Mouse (Mus musculus): ENCODE measurements around the gene Grn.

Gene Grn

DNA sequence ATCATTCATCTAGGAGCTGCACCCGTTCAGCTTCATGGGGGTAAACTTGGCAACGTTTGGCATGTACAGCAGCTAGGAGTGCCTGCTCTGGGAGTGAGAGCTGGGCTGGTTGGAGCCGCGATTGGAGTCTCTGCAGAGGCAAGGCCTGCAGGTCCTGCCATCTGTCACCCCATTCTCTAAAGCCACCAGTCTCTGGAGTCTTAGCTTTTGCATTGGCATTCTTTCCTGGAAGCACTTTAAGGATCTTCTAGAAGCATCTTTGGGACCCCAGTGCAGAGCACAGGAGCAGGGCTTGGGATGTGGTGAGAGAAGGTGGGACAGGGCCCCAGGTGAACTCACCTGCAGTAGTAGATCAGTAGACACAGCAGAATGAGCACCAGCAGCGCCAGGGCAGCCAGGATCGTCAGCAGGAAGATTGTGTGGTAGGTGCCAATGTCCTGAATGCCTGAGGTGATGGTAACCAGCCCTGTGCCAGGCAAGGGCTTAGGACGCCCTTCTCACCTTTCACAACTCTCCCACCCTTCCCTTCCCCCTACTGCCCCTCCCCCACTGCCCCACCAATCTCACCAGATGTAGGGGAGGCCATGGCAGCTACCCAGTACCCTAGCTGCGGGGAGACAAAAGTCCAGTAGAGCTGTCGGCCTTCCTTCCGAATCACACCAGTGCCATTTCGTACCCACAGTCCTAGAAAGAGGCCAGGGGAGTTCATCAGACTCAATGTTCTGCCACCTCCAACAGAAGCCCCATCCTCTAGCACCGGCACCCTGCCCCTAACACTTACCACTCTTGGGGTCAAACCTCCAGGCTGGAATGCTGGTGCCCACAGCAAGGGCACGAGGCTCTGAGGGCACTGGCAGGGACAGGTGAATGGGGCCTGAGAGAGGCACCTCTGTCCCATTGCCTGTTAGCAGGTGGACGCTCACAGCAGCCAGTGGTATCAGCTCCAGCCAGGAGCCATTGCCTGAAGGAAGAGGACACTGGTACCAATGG, 9.3 kb downstream of the Grn start:
- in situ Hi-C loops (cut with MboI, MseI): loop anchor here in 1 of 2 experiments (10.0 kb wide), 1 partner anchor 145 kb away; the partner anchor contains the start of gene Atxn7l3

DNA sequence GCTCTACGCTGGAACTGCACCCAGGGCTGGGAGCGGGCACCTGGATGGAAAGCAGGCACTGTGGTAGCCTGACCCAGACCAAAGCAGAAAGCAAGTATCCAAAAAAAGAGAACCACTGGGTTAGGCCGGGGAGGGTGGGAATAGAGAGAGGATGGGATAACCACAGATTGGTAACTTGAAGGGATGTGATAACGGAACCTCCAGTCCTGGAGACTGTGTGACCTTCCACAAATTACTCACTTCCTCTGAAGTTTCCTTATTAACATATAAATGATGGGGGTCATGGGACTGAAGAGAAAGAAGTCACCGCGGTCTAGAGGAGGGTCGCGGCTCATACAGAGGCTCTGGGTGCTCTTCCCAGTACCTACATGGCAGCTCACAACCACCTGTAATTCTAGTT, 10.1 kb downstream of the Grn start:
- in situ Hi-C loops (cut with MboI, MseI): no loop called here

DNA sequence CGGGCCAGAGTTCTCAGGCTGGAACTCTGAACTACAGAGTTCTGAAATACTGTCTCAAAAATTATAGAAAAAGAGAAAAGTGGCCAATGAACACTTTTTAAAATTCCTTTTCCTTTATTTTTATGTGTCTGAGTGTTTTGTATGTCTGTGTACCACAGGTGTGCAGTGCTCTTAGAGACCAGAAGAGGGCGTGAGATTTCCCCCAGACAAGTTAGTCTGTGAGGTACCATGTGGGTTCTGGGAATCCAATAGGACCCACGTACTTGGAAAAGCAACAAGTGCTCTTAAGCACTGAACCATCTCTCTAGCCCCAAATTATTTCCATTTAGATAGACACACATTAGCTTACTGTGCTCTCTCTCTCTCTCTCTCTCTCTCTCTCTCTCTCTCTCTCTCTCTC, 11.3 kb downstream of the Grn start:
- in situ Hi-C loops (cut with MboI, MseI): no loop called here

DNA sequence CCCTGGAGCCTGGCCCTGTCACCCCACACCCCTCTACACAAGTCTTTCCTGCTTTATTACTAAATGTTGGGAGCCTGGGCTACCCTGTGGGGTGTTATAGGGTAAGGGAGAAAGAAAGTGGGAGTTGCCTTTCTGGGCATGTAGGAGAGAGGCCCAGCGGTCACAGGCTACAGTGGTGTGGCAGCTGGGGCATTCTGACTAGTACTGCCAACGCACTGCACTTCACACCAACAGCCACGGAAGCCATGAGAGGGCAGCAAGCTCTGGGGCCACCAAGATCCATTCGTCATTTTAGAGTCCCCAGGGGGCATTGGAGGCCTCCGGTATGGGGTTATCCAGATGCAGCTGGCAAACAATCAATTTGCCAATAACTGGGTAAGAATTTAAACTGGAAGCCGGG, 12.0 kb downstream of the Grn start:
- in situ Hi-C loops (cut with MboI, MseI): no loop called here

DNA sequence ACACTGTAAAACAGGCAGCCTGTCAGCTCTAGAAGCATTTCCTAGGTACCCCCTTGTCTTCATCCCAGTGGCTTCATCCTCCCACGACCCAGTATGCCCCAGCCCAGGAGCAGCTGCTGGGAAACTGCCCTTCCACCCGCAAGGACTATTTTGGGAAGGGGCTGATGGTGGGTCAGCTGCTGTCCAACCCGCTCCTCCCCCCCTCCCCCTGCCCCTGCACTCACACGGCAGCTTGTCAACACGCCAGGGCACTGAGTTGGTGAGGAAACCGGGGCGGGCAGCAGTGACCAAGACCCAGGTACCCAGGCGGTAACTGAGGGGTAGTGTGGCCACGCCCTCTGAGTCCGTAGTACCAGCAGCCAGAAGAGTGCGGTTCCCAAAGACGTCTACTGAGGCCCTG, 13.6 kb downstream of the Grn start:
- in situ Hi-C loops (cut with MboI, MseI): no loop called here

DNA sequence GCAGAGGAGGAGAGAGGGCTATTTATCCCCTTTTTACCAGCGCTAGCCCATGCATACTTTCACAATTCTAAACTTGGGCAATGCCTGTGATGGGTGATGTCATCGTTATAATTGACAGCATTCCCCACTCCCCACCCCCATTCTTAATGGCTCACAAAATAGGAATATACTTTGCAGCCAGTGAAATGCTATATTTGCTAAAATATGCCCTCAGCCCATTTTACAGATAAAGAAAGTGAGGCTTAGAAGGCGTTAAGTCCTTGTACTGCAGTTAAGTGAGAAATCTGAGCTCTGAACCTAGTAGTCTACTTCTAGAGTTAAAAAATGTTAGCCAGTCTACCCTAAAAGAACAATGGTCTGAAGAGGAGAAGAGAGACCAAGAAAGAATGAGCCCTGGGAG, 14.2 kb downstream of the Grn start:
- in situ Hi-C loops (cut with MboI, MseI): no loop called here

DNA sequence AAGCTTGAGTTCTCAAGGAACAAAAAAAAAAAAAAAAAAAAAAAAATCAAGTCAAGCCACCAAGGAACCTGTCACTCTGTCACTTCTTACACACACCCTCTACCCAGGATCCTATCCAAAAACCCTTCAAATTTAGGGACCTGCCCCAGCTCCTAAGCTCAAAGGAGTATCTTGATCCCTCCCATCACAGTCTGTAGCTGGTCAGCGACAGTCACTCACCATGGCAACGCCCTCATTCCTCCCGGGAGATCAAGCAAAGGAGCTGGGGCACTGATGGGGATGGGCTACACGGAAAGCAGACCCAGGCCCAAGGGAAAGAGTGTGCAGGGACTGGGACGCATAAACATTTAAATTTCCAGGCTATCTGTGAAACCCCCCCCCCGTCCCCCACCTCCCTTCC, 14.7 kb downstream of the Grn start:
- in situ Hi-C loops (cut with MboI, MseI): no loop called here

DNA sequence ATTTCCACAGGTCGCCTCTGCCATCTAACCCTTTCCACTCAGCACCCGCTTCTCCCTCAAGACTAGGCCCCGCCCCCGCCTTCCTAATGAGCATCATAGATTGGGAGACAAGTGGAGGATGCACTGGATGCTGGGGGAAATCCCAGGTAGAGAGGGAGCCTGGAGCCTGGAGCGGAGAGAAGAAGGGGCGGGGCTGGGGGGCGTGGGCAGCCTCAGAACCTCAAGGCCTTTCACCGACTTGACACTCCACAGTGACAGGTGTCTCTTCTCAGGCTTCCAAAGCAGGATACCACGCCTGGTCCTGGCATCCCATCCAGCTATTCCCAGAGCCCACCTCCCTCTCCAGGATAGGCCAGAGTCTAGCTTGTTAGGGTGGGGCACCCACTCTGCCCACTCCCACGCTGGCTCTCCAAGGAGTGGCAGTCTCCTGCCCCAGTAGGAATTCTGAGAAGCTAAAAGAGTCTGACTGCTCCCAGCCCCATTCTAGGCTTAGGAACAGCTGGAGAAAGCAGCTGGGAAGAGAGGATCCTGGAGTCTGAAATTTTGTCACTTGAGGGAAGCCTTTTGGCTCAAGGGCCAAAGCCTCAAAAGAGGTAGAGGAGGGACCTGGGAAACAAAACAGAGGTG, 15.3 kb downstream of the Grn start:
- in situ Hi-C loops (cut with MboI, MseI): no loop called here

DNA sequence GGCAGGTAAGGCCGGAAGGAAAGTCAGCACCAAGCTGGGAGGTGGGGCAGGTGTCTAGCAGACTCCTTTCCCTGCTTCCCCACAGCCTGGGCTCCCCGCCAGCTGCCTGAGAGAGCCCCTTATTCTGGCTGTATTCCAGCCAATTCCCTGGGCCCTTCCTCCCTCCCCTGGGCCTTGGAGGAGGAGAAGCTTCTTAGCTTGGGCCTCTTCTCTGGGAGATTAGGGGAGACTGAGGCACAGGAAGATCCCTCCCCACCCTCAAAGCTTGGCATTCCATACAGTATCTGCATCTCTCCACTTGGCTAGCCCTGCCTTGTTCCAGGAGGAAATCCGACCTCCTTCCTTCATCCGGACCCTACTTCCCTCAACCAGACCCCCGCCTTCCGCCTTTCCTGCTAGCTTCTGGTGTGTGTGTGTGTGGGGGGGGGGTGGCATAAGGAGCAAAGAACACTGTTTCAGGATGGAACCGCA, 15.8 kb downstream of the Grn start:
- in situ Hi-C loops (cut with MboI, MseI): no loop called here

DNA sequence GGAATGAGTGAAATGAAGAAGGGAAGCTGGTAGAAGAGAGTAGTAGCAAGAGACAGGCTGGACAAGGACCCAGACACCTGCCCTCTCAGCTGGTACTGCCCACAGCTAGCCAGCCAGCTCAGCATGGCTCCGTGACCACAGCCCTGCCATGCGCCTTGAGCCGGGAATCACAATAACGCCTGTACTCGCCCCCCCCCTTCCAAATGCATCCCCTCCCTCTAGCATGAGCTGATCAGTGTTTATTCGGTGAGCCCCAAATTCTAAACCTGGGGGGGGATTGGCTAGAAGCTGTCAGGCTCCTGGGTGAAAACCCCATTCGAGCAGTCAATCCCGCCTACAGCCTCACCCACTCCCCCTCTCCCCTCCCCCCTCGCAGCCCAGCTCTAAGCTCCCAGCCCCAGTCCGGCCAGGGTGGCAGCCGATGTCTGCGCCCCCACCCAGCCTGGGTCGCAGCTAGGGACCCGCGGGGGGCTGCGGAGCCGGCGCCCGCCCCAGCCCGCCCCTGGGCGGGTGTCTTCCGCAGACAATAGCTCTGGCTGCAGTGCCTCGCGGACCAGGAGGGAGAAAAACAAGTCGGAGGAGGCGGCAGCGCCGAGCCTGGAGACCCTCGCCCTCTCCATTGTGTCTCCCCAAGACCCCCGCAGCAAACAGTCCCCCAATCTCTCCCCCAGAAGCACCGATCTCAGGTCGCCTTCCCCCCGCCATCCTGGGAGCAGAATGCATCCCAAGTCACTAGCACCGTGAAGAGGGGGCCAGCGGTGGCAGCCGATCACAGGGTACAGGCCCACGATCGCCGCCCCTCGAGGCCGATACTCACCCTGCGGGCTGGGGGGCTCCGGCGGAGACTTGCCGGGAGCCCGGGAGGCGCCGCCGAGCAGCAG, 16.7 kb downstream of the Grn start:
- in situ Hi-C loops (cut with MboI, MseI): no loop called here

DNA sequence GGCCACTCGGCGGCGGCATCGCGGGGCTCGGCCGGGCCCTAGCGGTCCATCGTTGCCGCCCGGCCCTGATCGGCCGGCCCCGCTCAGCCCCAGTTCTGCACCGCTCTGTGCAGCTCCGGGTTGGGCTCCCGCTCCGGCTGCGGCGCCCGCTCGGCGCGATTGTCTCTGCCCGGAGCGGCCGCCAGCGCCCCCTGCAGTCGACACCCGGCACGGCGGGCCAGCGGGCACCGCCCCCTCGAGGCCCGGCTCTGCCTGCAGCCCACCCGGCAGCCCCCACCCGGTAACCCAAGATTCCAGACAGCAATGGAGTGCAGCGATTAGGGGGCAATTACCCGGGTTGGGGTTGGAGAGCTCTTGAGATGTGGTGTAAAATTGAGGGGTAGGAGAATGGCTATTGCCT, 17.4 kb downstream of the Grn start, which contains the start of gene Fam171a2:
Fam171a2 (minus strand) TSS at position 186 of the 400 bp plus-strand sequence.
- in situ Hi-C loops (cut with MboI, MseI): no loop called here

DNA sequence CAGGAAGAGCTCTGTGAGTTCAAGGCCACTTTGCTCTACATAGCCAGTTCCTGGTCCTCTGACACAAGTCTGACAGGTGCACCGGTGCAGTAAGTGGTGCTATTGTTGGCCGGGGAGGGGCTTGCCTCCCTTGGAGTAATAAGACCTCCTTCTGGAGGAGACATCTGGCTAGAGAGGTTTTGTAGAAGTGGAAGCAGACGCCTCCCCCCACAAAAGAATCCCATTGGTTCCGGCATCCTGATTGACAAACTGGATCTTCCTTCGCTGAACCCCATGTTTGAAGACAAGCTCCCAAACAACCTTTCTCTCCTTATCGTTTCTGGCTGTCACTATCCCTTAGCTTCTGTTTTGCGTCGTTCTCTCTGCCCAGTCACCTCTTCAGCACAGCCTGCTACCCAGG, 18.2 kb downstream of the Grn start:
- in situ Hi-C loops (cut with MboI, MseI): no loop called here

DNA sequence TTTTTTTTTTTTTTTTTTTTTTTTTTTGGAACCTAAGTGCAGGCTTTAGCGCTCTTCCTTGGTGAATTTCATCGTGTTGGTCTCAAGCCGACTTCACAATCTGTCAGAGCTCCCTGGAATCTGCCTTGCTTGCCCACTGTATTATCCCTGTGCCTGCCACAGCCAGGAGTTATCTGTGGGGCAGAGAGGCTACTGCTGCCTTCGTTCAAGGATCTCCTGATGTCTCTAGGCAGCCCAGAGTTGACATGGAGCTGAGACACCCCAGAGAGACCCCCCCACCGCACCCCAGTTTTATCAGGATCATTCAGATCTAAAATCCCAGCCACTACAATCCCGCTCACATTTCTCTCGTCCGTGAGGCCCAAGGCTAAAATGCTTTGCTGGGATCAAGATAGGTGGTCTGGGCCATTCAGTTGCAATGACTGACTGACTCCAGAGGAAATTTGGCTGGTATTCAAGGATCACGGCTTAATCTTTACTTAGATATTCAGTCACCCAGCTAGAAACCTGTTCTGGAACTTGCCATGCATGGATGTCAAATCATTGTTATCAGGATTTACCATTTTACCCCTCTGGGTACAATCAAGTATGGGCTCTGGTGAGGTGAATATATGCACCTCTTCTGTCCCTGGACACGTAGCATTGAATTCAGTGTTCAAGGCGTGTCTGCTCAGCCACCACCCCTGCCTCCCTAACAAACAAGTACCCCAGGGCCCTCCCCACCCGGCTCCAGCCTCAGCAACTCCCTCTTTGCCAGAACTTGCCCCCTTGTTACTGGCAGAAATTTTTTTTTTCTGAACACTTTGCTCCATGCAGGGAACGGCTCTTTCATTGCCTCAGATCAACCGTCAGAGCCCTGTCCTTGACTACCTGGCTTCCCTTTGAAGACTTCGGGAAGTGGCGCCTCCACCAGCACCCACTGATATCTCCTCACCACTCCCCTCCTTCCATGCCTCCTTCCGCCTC, 19.2 kb downstream of the Grn start:
- in situ Hi-C loops (cut with MboI, MseI): no loop called here

DNA sequence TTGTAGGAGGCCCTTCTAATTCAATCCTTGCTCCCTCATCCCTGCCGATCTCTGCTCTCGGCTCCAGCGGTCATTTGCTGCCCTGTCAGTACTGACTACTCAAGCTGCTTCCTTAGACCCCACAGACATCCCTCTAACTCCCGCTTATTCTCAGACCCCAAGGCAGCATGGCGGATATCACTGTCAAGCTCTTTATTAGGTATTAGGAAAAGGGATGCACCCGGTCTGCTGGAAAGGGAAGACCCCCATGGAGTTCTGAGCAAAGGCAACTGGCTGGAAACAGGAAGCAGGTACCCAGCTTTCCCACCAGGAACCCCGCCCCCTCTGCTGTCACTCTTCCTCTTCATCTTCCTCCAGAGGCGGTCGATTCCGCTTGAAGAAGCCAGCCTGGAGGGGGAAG, 23.0 kb downstream of the Grn start:
- in situ Hi-C loops (cut with MboI, MseI): no loop called here

DNA sequence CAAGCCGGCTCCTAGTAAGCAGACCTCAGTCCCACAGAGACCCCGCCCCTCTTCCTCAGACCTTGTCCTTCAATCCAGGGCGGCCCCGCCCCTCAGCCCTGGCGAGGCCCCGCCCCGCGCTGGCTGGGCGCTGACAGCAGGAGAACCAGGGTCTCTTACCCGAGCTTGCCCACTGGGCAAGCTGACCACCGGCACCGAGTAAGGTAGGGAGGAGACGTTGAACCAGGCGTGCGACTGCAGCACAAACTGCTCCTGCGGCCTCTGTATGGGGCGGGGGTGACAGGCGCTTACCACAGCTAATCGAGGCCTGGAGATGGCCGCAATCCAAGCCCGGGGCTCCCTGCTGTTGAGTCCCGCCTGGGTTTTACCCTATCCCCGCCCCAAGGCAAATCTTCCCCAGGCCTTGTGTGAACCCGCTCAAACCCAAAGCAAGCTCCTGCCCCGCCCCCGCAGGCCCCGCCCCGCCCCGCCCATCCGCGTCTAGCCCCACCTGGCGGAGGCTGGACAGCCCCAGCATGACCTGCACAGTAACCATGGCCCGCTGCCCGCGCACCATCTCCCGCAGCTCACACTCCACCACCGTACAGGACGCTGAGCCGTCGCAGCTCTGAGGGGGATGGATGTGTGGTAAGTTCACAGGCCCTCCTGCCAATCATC, 25.8 kb downstream of the Grn start:
- in situ Hi-C loops (cut with MboI, MseI): no loop called here

DNA sequence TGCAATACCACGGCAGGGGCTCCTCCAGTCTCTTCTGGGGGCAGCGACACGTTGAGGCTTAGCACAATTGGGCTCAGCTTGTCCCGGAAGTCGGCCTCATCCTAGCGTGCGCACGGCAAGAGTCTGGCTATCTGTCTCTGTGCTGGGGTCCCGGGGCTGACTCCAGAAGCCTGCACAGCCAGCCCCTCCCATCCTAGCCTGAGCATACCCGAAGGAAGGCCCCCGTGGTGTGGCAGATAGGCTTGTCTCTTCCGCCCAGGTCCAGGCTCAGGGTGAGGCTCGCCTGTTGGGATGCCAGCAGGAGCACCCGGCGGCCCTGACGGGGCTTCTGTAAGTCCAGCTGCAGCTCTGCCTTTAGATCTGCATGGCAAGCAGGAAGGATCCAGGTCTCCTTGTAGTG, 30.4 kb downstream of the Grn start:
- in situ Hi-C loops (cut with MboI, MseI): no loop called here

DNA sequence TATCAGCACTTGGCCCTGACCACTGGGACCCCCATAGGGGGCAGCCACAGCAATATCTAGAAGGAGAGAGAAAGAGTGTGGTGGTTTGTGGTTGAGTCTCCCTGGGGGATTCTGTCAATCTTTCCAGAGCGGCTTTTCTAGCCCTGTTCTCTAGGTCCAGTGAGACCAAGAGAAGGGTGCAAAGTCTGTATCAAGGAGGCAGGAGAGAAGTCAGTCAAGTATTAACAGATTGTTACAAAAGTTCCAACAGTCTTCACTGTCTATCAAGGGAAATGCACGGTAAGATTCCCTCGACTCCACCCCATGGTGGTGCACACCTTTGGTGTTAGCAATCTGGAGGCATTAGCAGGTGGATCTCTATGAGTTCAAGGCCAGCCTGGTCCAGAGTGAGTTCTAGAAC, 31.6 kb downstream of the Grn start:
- in situ Hi-C loops (cut with MboI, MseI): no loop called here

DNA sequence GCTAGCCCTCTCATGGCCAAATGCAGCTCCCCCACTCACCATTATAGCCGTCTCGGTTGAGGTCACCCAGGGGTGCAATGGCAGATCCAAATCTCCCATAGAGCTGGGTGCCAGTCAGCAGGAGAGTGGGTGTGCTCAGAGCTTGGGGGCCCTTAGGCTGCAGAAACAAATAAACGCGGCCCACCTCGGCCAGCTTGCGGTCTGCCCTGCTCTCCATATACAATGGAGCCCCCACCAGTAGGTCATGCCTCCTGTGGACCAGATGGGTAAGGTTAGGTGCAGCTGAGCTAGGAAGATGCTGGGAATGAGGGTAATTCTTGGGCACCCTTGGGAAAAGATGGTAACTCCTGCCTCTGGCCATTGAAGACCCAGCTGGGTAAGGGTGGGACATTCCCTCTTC, 34.8 kb downstream of the Grn start:
- in situ Hi-C loops (cut with MboI, MseI): no loop called here

DNA sequence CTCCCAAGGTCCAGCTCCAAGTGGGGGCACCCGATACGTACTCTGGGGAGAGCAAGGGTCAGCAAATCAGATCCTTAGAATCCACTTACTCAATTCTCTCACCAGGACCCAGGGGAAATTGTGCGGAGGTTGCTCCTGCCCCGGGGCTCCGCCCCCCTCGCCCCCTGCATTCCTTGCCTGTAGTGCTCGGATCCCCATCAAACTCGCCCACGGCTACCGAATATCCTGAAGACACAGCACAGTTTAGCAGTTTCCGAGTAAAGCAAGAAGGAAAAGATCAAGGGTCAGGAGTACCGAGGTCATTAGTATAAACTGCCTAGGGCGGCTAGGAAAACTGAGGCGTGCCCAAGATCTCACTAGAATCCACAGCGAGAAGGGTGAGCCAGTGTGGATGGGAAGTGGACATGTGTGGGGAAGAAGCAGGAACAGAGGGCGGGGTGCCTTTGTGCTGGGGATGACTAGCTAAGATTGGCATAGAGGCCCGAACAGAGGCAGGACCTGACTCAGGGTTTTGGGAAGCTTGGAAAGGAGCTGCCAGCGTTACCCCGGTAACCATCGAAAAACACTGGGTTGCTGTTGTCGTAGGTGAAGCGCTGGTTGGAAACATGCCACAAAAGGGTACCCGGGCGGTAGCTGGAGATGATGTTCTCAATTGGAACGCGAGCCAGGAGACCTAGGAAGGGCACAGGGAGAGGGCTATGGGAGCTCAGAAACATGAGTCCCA, 35.8 kb downstream of the Grn start:
- in situ Hi-C loops (cut with MboI, MseI): no loop called here
